15 mouse cellular contexts compared by ENCODE assay signal in genomic region chr1:95718794-95719193, GRCm38 (mm10).
"Had no signal": no experiment of that assay in that cellular context is flagged by ENCODE, and none has a peak within 500 bp of the region (broad histone marks: within the 10 kb centered on the region; RNA-seq: fewer than 3 reads in every experiment).

No protein-coding gene starts in this region.

- H3K4me2 ChIP-seq: neural tube, embryonic 15.5 days; stomach, embryonic 15.5 days had no signal

- H3K9ac ChIP-seq: neural tube, embryonic 15.5 days; stomach, embryonic 15.5 days had no signal

- H3K4me1 ChIP-seq: neural tube, embryonic 15.5 days; stomach, embryonic 15.5 days had no signal

- H3K4me3 ChIP-seq: neural tube, embryonic 15.5 days; stomach, embryonic 15.5 days had no signal

- DNase-seq: retina, postnatal 1 day; right cerebral cortex, adult 18-20 months; right cerebral cortex, postnatal 14 days; right cerebral cortex, postnatal 25 days; right cerebral cortex, postnatal 4 days; spleen, adult 18-20 months; thymus, adult 18-20 months; thymus, adult 2 months; thymus, postnatal 14 days; thymus, postnatal 25 days; thymus, postnatal 36 days; thymus, postnatal 4 days had no signal

- H3K27ac ChIP-seq: neural tube, embryonic 15.5 days; stomach, embryonic 15.5 days; stomach, postnatal 0 days had no signal

- H3K9me3 ChIP-seq: neural tube, embryonic 15.5 days; stomach, embryonic 15.5 days had no signal

- H3K36me3 ChIP-seq: neural tube, embryonic 15.5 days; stomach, embryonic 15.5 days had no signal

- H3K27me3 ChIP-seq: neural tube, embryonic 15.5 days; stomach, embryonic 15.5 days had no signal
